In genomic region chr4:119320131-119320830, GRCm38 (mm10) we compare ENCODE assay signal across 8 mouse cellular contexts. TPM values are rescaled to one million over a fixed set of nuclear protein-coding genes. Genes with fewer than 3 reads are reported as not detected.
A peak's percentile ranks its signal among the peaks of the same experiment; 100 is the strongest.
DNase-seq lines count a peak whose midpoint lies in the region; ATAC-seq lines count a peak whose summit lies in the region.

Gene Ppih (minus strand): TSS chr4:119320546.

- intact Hi-C loops in gastrocnemius, postnatal 14 days (cut with DNase I; ENCODE audit: low total_unique reads) = no loop called here
- intact Hi-C loops in left cerebral cortex, postnatal 10 days (cut with DNase I) = no loop called here

- peak; percentile 100 for ATAC-seq in inflammation-experienced regulatory T-cells, adult 6 months
- ATAC-seq in megakaryocyte-erythroid progenitor cell, adult 5-6 weeks (replicated peaks; ENCODE audit: low FRiP score, low TSS enrichment, poor library complexity, severe bottlenecking) = peak; percentile 99

- peak; percentile 97 to 98 for DNase-seq in adrenal gland, adult (ENCODE audit: inconsistent age in 2 of 2, low spot score in 1 of 2)
- DNase-seq in embryo, embryonic 10.5 days (ENCODE audit: low spot score) = peak; percentile 96
- DNase-seq in gastrocnemius, postnatal 14 days = peak; percentile 96
- peak; percentile 95 to 97 for DNase-seq in left cerebral cortex, postnatal 10 days (ENCODE audit: extremely low spot score in 1 of 2, low spot score in 2 of 2)
- DNase-seq in right cerebral cortex, postnatal 25 days = peak; percentile 95
- DNase-seq in urinary bladder, postnatal 4 days (ENCODE audit: low spot score in 2 of 2) = peak; percentile 93 to 94

RNA-seq across cellular contexts. Expression of gene Ppih, which starts in this region (rescaled TPM):
- total RNA-seq in gastrocnemius, postnatal 14 days (2021) = 10 to 100 TPM in 1 of 2 experiments, 1 to 10 TPM in 1; 9.9 to 10.4 TPM
- 10 to 100 TPM; 38.0 to 65.4 (median 46.1) TPM for polyA plus RNA-seq in inflammation-experienced regulatory T-cells, adult 6 months (2017; shearing (Covaris generic))
- total RNA-seq in left cerebral cortex, postnatal 10 days (2021) = 10 to 100 TPM; 19.5 to 23.5 TPM
- 158 and 164 TPM in 2 replicates for total RNA-seq in megakaryocyte-erythroid progenitor cell, adult 5-6 weeks (2014; fragmentation: Nextera tagmentation)
- 164 and 168 TPM in 2 replicates for total RNA-seq in megakaryocyte-erythroid progenitor cell, adult 5-6 weeks (2017)

Comparison
In these comparisons a context has a peak if more than half of its experiments do, and no peak if none do; other contexts are left out.
1. Peak in every context shown above with its lines: DNase-seq and ATAC-seq.
2. RNA of gene Ppih (total RNA-seq): 158 to 168 TPM in megakaryocyte-erythroid progenitor cell, adult 5-6 weeks; 19.5 to 23.5 TPM in left cerebral cortex, postnatal 10 days and 9.9 to 10.4 TPM in gastrocnemius, postnatal 14 days; every median in the first group is over 4 times any median in the second.